Mouse (Mus musculus) heart, embryonic 16.5 days (tissue): ENCODE measurements around the gene Ppm1h. TPM values are rescaled to one million over a fixed set of nuclear protein-coding genes. Genes with fewer than 3 reads are reported as not detected.

Experiments
- ATAC-seq: fragments of 200-750 bp; cut with Nextera tagmentation; replicated peaks from 2 replicates; pipeline ENCODE4 v1.8.0; 2017; ENCODE audit warnings: moderate number of reproducible peaks; ENCODE audit not compliant: insufficient read depth, low FRiP score; ENCODE audit errors: extremely low read depth
- H3K27ac ChIP-seq: fragments of 300-500 bp; sonication (generic); 2 replicates; pipeline ENCODE4 v1.5.1; 2014; ENCODE audit warnings: mild to moderate bottlenecking, low read length, control low read depth, moderate library complexity
- H3K27me3 ChIP-seq: fragments of 300-500 bp; sonication (generic); 2 replicates; pipeline ENCODE4 v1.6.1; 2014; ENCODE audit warnings: low read length, mixed read lengths; ENCODE audit not compliant: control insufficient read depth, insufficient read depth
- H3K36me3 ChIP-seq: fragments of 300-500 bp; sonication (generic); 2 replicates; pipeline ENCODE4 v1.6.1; 2014; ENCODE audit not compliant: control insufficient read depth, insufficient read depth
- H3K4me1 ChIP-seq: fragments of 300-500 bp; sonication (generic); 2 replicates; pipeline ENCODE4 v1.6.1; 2014; ENCODE audit warnings: low read length, mixed read lengths; ENCODE audit not compliant: control insufficient read depth, insufficient read depth
- H3K4me2 ChIP-seq: fragments of 300-500 bp; sonication (generic); 2 replicates; pipeline ENCODE4 v1.6.1; 2014; ENCODE audit warnings: low read depth, mild to moderate bottlenecking, control low read depth, low read length
- H3K4me3 ChIP-seq: fragments of 300-500 bp; sonication (generic); 2 replicates; pipeline ENCODE4 v1.5.1; 2014; ENCODE audit warnings: mild to moderate bottlenecking, control low read depth, low read length
- H3K9ac ChIP-seq: fragments of 300-500 bp; sonication (generic); 2 replicates; pipeline ENCODE4 v1.6.1; 2014; ENCODE audit warnings: low read length, control low read depth
- H3K9me3 ChIP-seq: fragments of 300-500 bp; sonication (generic); replicated peaks from 2 replicates; pipeline ENCODE4 v1.6.1; 2016; ENCODE audit warnings: low read length; ENCODE audit not compliant: control insufficient read depth
- WGBS: fragments of 180-500 bp; shearing (Covaris S2); extraction: QIAGEN DNeasy Blood & Tissue Kit; methylation state at CpG from one replicate; pipeline ENCODE4 v1.1.7; 2014; 5-methylcytosine and 5-hydroxymethylcytosine counted together
- polyA plus RNA-seq: library from polyadenylated mRNA; unstranded; fragments of >200 nt; fragmentation: Nextera tagmentation; extraction: Ambion mirVana; gene quantifications from 2 replicates; pipeline ENCODE4 v1.2.1, GENCODE M21; 2015

Ppm1h gene
- polyA plus RNA-seq, 1 experiment from 2014 or later, result 9.4 TPM

DNA sequence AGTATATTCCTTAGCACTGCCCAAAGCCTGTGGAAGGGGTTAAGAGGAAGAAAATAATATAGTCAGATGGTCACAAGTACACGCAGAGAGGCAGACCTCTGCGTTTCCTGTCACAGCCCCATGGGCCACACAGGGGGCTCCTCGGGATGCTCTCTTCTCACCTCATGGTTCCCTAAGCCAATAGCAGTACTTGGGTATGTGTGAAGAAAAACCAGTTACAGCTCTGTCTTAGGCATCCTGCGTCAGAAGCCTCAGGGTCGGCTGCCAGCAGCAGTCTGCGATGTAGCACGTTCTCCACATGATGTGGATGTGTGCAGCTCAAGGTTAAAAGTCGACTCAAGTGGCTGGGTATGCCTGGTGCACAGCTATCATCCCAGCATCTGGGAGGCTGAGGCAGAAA is 139.2 kb downstream of the Ppm1h start:
- H3K4me2 ChIP-seq, result no peak overlapping the region
- 0 out of 2 replicates have a peak, but pooled peaks cover 4% of the 10 kb centered on the region for H3K4me1 ChIP-seq
- H3K27me3 ChIP-seq, result no peaks in the 10 kb centered on the region
- H3K4me3 ChIP-seq, result no peak overlapping the region
- ATAC-seq, result no peak
- H3K27ac ChIP-seq, result no peak overlapping the region
- no peak overlapping the region for H3K9ac ChIP-seq
- WGBS, result 73% methylated on average over 8 of the region's 8 CpGs
- H3K36me3 ChIP-seq, result no peaks in the 10 kb centered on the region
- H3K9me3 ChIP-seq, result no peaks in the 10 kb centered on the region

GRCm38 (mm10) chr10:122819808-122820207 is 141.2 kb downstream of the Ppm1h start:
- H3K27me3 ChIP-seq, result no peaks in the 10 kb centered on the region
- 92% methylated on average over 6 of the region's 6 CpGs for WGBS
- H3K4me2 ChIP-seq, result no peak overlapping the region
- no peaks in the 10 kb centered on the region for H3K36me3 ChIP-seq
- H3K9ac ChIP-seq, result no peak overlapping the region
- no peak overlapping the region for H3K27ac ChIP-seq
- no peak for ATAC-seq
- H3K9me3 ChIP-seq, result no peaks in the 10 kb centered on the region
- H3K4me1 ChIP-seq, result 0 out of 2 replicates have a peak, but pooled peaks cover 4% of the 10 kb centered on the region
- H3K4me3 ChIP-seq, result no peak overlapping the region

- 76% methylated on average over 6 of the region's 6 CpGs for WGBS
- Histone ChIP-seq H3K9me3 (no peaks in the 10 kb centered on the region), H3K4me3 (no peak overlapping the region), H3K36me3 (no peaks in the 10 kb centered on the region), H3K27me3 (no peaks in the 10 kb centered on the region), H3K27ac (no peak overlapping the region), H3K4me1 (0 out of 2 replicates have a peak, but pooled peaks cover 4% of the 10 kb centered on the region), H3K4me2 (no peak overlapping the region), H3K9ac (no peak overlapping the region)
- no peak for ATAC-seq
These were observed 143.0 kb downstream of the Ppm1h start for GRCm38 (mm10) chr10:122821549-122821948.

DNA sequence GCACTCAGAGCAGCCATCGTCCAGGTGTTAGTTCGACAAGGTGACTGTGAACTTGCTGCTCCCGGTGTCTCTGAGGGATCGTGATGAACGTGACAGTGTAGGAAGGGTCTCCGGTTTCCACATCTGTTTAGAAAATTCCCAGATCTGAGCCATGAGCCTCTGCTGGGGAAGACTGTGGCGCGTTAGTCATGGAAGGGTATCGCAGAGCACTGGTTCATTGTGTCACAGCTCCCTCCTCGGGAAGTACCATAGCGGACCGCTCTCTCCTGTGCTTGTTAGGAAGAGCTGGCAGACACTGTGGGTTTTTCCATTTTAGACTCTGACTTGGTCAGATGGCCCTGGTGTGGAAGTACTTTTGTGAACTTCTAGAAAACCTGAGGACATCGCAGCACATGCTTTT is 145.1 kb downstream of the Ppm1h start:
- Histone ChIP-seq H3K27ac (no peak overlapping the region), H3K9me3 (no peaks in the 10 kb centered on the region), H3K4me2 (no peak overlapping the region), H3K9ac (no peak overlapping the region), H3K4me3 (no peak overlapping the region), H3K36me3 (no peaks in the 10 kb centered on the region), H3K4me1 (peaks cover 12% of the 10 kb centered on the region), H3K27me3 (no peaks in the 10 kb centered on the region)
- ATAC-seq, result no peak
- WGBS, result 79% methylated on average over 13 of the region's 13 CpGs

DNA sequence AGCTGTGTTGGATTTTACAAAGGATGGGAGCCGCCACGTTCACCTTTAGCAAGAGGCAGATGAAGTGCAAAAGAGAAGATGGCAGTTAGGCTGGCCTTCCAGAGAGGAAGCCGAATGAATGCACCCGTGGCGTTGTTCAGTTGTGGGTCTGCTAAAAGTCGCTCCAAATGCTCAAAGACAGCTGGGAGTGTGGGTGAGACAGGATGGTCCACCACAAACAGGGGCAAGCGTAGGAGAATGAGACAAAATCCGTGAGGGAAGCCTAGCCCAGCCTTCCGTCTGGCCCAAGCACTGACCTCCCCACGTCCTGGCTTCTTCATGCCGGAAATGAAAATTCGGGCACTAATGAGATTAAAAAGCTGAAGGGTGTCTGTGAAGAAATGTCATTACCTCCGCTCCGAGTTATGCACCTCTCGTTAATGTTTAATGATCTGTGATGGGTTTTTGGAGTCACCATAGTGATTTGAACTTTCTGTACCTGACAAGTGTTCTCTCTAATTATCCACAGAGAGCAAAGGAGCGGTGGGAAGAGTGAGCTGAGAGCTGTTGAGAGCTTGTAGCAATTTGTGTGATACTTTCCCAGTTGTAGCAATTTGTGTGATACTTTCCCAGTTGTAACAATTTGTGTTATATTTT is 148.3 kb downstream of the Ppm1h start:
- no peak for ATAC-seq
- no peak overlapping the region for H3K27ac ChIP-seq
- 81% methylated on average over 16 of the region's 16 CpGs for WGBS
- no peaks in the 10 kb centered on the region for H3K27me3 ChIP-seq
- H3K9me3 ChIP-seq, result no peaks in the 10 kb centered on the region
- no peak overlapping the region for H3K9ac ChIP-seq
- H3K36me3 ChIP-seq, result no peaks in the 10 kb centered on the region
- H3K4me1 ChIP-seq, result peaks cover 23% of the 10 kb centered on the region
- no peak overlapping the region for H3K4me3 ChIP-seq
- no peak overlapping the region for H3K4me2 ChIP-seq

- Histone ChIP-seq H3K36me3 (no peaks in the 10 kb centered on the region), H3K4me1 (peaks cover 23% of the 10 kb centered on the region), H3K9ac (peak overlapping the region; percentile 55), H3K4me3 (no peak overlapping the region), H3K27me3 (no peaks in the 10 kb centered on the region), H3K27ac (peak overlapping the region; percentile 70), H3K9me3 (no peaks in the 10 kb centered on the region), H3K4me2 (peak overlapping the region; percentile 15; the same call in 1 of the 2 replicates)
- peak; percentile 43 for ATAC-seq
- 66% methylated on average over 12 of the region's 12 CpGs for WGBS
These were observed 149.3 kb downstream of the Ppm1h start for GRCm38 (mm10) chr10:122827719-122828414.

DNA sequence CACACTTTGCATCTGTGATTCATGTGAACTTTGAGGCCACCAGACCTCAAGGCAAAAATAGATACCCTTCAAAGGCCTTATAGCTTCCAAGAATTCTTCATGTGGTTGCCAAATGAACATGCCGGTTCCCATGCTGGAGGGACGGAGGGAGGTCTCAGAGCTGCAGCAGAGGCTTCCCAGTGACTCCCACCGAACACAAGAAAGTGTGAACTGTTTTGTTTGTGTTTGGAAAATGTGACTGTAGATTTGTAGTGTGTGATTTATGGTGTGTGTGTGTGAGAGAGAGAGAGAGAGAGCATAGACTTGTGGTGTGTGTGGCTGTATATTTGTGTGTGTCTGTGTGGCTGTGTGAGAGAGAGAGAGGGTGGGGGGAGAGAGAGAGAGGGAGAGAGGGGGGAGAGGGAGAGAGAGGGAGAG is 151.2 kb downstream of the Ppm1h start:
- no peaks in the 10 kb centered on the region for H3K36me3 ChIP-seq
- no peaks in the 10 kb centered on the region for H3K27me3 ChIP-seq
- peak; percentile 70 for ATAC-seq

GRCm38 (mm10) chr10:122830638-122831037 is 152.1 kb downstream of the Ppm1h start:
- no peak overlapping the region for H3K9ac ChIP-seq
- no peaks in the 10 kb centered on the region for H3K27me3 ChIP-seq
- H3K36me3 ChIP-seq, result no peaks in the 10 kb centered on the region
- no peak overlapping the region for H3K4me3 ChIP-seq
- H3K4me2 ChIP-seq, result no peak overlapping the region
- no peak for ATAC-seq
- H3K4me1 ChIP-seq, result peaks cover 23% of the 10 kb centered on the region
- 90% methylated on average over 10 of the region's 10 CpGs for WGBS
- H3K27ac ChIP-seq, result peak overlapping the region; percentile 70; the same call in 1 of the 2 replicates
- no peaks in the 10 kb centered on the region for H3K9me3 ChIP-seq

More for the DNA sequence above, 151.2 kb downstream of the Ppm1h start:
- H3K4me2 ChIP-seq, result peak overlapping the region; percentile 32
- H3K9ac ChIP-seq, result no peak overlapping the region
- H3K4me1 ChIP-seq, result peaks cover 23% of the 10 kb centered on the region
- peak overlapping the region; percentile 70 for H3K27ac ChIP-seq
- no peak overlapping the region for H3K4me3 ChIP-seq
- WGBS, result 13% methylated on average over 3 of the region's 3 CpGs
- H3K9me3 ChIP-seq, result no peaks in the 10 kb centered on the region

DNA sequence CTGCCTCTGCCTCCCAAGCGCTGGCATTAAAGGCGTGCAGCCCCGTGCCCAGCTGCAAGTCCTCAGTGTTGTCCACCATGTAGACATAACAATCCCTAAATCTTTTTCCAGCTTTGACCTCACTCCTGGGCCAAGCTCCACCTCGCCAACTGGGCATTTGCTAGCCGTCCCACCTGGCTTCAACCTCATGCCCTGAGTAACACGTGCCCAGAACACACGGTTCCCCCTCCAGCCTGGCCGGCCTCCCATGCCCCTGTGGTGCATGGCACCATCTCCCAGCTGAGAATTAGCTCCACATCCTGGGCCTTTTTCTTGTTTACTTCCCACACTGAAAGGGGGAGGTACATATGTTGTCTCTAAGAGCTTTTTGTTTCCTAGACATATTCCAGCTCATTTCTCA is 163.5 kb downstream of the Ppm1h start:
- no peaks in the 10 kb centered on the region for H3K27me3 ChIP-seq
- H3K9ac ChIP-seq, result no peak overlapping the region
- no peak for ATAC-seq
- no peak overlapping the region for H3K4me3 ChIP-seq
- H3K36me3 ChIP-seq, result no peaks in the 10 kb centered on the region; the same call in 1 of the 2 replicates
- H3K9me3 ChIP-seq, result peaks cover 10% of the 10 kb centered on the region
- no peak overlapping the region for H3K27ac ChIP-seq
- 92% methylated on average over 8 of the region's 8 CpGs for WGBS
- peaks cover 17% of the 10 kb centered on the region for H3K4me1 ChIP-seq
- no peak overlapping the region for H3K4me2 ChIP-seq
